In genomic region chr9:123523676-123524075, GRCm38 (mm10) we compare ENCODE assay signal across 8 mouse cellular contexts. TPM values are rescaled to one million over a fixed set of nuclear protein-coding genes. Genes with fewer than 3 reads are reported as not detected.
DNase-seq lines count a peak whose midpoint lies in the region; ATAC-seq lines count a peak whose summit lies in the region.

No protein-coding gene starts in this region.

- DNase-seq in heart, postnatal 10 days = peak; percentile 40 to 63
- DNase-seq in heart, adult 8-10 months (ENCODE audit: low spot score) = no peak
- DNase-seq in right cerebral cortex, postnatal 4 days = peak; percentile 53
- no peak for DNase-seq in right cerebral cortex, adult 2 months (ENCODE audit: low spot score in 2 of 2)
- DNase-seq in cerebellum, postnatal 14 days = peak; percentile 37 to 64
- DNase-seq in urinary bladder, adult 18-20 months (ENCODE audit: low spot score in 2 of 2) = no peak

- intact Hi-C loops in heart, postnatal 10 days (cut with DNase I) = loop anchor here (1.0 to 5.0 kb wide), 2 partner anchors 73 to 266 kb away; no protein-coding TSS in a partner anchor

- ATAC-seq in megakaryocyte, adult 5-6 weeks (ENCODE audit: poor library complexity, severe bottlenecking) = peak; percentile 49
- ATAC-seq in erythroid progenitor cell, adult 5-6 weeks (replicated peaks; ENCODE audit: low FRiP score, poor library complexity, severe bottlenecking) = no peak

RNA-seq across cellular contexts. Expression of gene Sacm1l, which starts 5.9 kb away (rescaled TPM):
- 10 to 100 TPM; 43.5 to 45.3 TPM for total RNA-seq in heart, postnatal 10 days (2021)
- 10 to 100 TPM; 29.5 to 36.0 (median 32.5) TPM for total RNA-seq in heart, adult 8-10 months (2022)
- total RNA-seq in megakaryocyte, adult 5-6 weeks (2015) = 38.9 and 41.4 TPM in 2 replicates
- total RNA-seq in megakaryocyte, adult 5-6 weeks (2017) = 46.1 and 49.5 TPM in 2 replicates
- total RNA-seq in erythroid progenitor cell, adult 5-6 weeks (2015; ENCODE audit: low replicate concordance) = 23.1 and 25.2 TPM in 2 replicates
- 23.8 and 32.0 TPM in 2 replicates for total RNA-seq in erythroid progenitor cell, adult 5-6 weeks (2017; ENCODE audit: low replicate concordance)

RNA-seq across cellular contexts. Expression of gene Limd1, which starts 45.2 kb away (rescaled TPM):
- total RNA-seq in heart, postnatal 10 days (2021) = 10 to 100 TPM; 49.6 to 53.5 TPM
- total RNA-seq in heart, adult 8-10 months (2022) = 10 to 100 TPM; 34.0 to 52.2 (median 36.9) TPM
- total RNA-seq in megakaryocyte, adult 5-6 weeks (2015) = 47.3 and 50.7 TPM in 2 replicates
- 48.5 and 49.2 TPM in 2 replicates for total RNA-seq in megakaryocyte, adult 5-6 weeks (2017)
- total RNA-seq in erythroid progenitor cell, adult 5-6 weeks (2015; ENCODE audit: low replicate concordance) = 59.1 and 60.2 TPM in 2 replicates
- total RNA-seq in erythroid progenitor cell, adult 5-6 weeks (2017; ENCODE audit: low replicate concordance) = 46.1 and 70.6 TPM in 2 replicates

Comparison
In these comparisons a context has a peak if more than half of its experiments do, and no peak if none do; other contexts are left out.
1. DNase-seq: peak in heart, postnatal 10 days (2 of 2), right cerebral cortex, postnatal 4 days (single experiment) and cerebellum, postnatal 14 days (2 of 2); none in heart, adult 8-10 months (single experiment), right cerebral cortex, adult 2 months (0 of 2) and urinary bladder, adult 18-20 months (0 of 2).